In genomic region chr11:62047817-62048640, GRCm38 (mm10) we compare ENCODE assay signal across 8 mouse cellular contexts.
DNase-seq lines count a peak whose midpoint lies in the region; ATAC-seq and TF ChIP-seq lines count a peak whose summit lies in the region.

No protein-coding gene starts in this region.

- H3K9ac ChIP-seq in midbrain, embryonic 11.5 days (ENCODE audit: low read length), result no peak overlapping the region
- no peak overlapping the region for H3K9ac ChIP-seq in midbrain, embryonic 15.5 days
- H3K9ac ChIP-seq in hindbrain, embryonic 14.5 days, result no peak overlapping the region
- no peak overlapping the region for H3K9ac ChIP-seq in neural tube, embryonic 13.5 days

- H3K27ac ChIP-seq in midbrain, embryonic 11.5 days (ENCODE audit: low read depth, low read length), result no peak overlapping the region
- no peak overlapping the region for H3K27ac ChIP-seq in midbrain, embryonic 15.5 days
- H3K27ac ChIP-seq in hindbrain, embryonic 14.5 days, result no peak overlapping the region
- no peak overlapping the region for H3K27ac ChIP-seq in neural tube, embryonic 13.5 days (replicated peaks)
- no peak overlapping the region for H3K27ac ChIP-seq in thymus, adult 2 months (ENCODE audit: control insufficient read depth, insufficient read depth, low read length)

- 0 out of 2 replicates have a peak, but pooled peaks cover 2% of the 10 kb centered on the region for H3K4me1 ChIP-seq in midbrain, embryonic 11.5 days (ENCODE audit: control insufficient read depth, insufficient read depth, low read length)
- no peaks in the 10 kb centered on the region for H3K4me1 ChIP-seq in midbrain, embryonic 15.5 days
- H3K4me1 ChIP-seq in hindbrain, embryonic 14.5 days (replicated peaks; ENCODE audit: control insufficient read depth, insufficient read depth, low read length), result no peaks in the 10 kb centered on the region
- no peaks in the 10 kb centered on the region for H3K4me1 ChIP-seq in neural tube, embryonic 13.5 days (replicated peaks)
- H3K4me1 ChIP-seq in thymus, adult 2 months (replicated peaks; ENCODE audit: control insufficient read depth, insufficient read depth, low read length), result no peaks in the 10 kb centered on the region

- peaks cover 6% of the 10 kb centered on the region for H3K27me3 ChIP-seq in midbrain, embryonic 11.5 days (ENCODE audit: control insufficient read depth, insufficient read depth, low read length)
- no peaks in the 10 kb centered on the region for H3K27me3 ChIP-seq in midbrain, embryonic 15.5 days (replicated peaks)
- H3K27me3 ChIP-seq in hindbrain, embryonic 14.5 days (ENCODE audit: control insufficient read depth, insufficient read depth, low read length), result no peaks in the 10 kb centered on the region
- no peaks in the 10 kb centered on the region for H3K27me3 ChIP-seq in neural tube, embryonic 13.5 days
- H3K27me3 ChIP-seq in thymus, adult 2 months (ENCODE audit: control insufficient read depth, insufficient read depth, low read length), result no peaks in the 10 kb centered on the region

- DNase-seq in midbrain, embryonic 11.5 days (ENCODE audit: low spot score, missing footprints), result peak; percentile 95
- DNase-seq in brain, adult 2 months (ENCODE audit: low read depth, low spot score), result peak; percentile 91
- DNase-seq in hindbrain, embryonic 14.5 days (ENCODE audit: low spot score), result peak; percentile 90
- DNase-seq in left cerebral cortex, postnatal 14 days (ENCODE audit: low spot score in 2 of 2), result peak; percentile 72 to 83
- DNase-seq in thymus, adult 2 months, result peak; percentile 56

- H3K4me3 ChIP-seq in midbrain, embryonic 11.5 days (ENCODE audit: low read depth, low read length), result no peak overlapping the region
- no peak overlapping the region for H3K4me3 ChIP-seq in midbrain, embryonic 15.5 days
- H3K4me3 ChIP-seq in hindbrain, embryonic 14.5 days (replicated peaks; ENCODE audit: low read length), result no peak overlapping the region
- H3K4me3 ChIP-seq in neural tube, embryonic 13.5 days, result no peak overlapping the region
- no peak overlapping the region for H3K4me3 ChIP-seq in thymus, adult 2 months (ENCODE audit: control insufficient read depth, insufficient read depth, low read length)

- WGBS in midbrain, embryonic 11.5 days, result 47% methylated on average over 9 of the region's 9 CpGs
- WGBS in midbrain, embryonic 15.5 days, result 44% methylated on average over 9 of the region's 9 CpGs
- WGBS in hindbrain, embryonic 14.5 days, result 36% methylated on average over 9 of the region's 9 CpGs
- 33% methylated on average over 9 of the region's 9 CpGs for WGBS in neural tube, embryonic 13.5 days
- WGBS in thymus, adult 2 months, result 60% methylated on average over 9 of the region's 9 CpGs

- no peaks in the 10 kb centered on the region for H3K9me3 ChIP-seq in midbrain, embryonic 11.5 days (ENCODE audit: control insufficient read depth, low read length)
- no peaks in the 10 kb centered on the region for H3K9me3 ChIP-seq in midbrain, embryonic 15.5 days
- H3K9me3 ChIP-seq in hindbrain, embryonic 14.5 days (ENCODE audit: control insufficient read depth, low read length), result no peaks in the 10 kb centered on the region
- H3K9me3 ChIP-seq in neural tube, embryonic 13.5 days, result no peaks in the 10 kb centered on the region

- intact Hi-C loops in left cerebral cortex, postnatal 14 days (cut with DNase I), result loop anchor here (1.0 to 5.0 kb wide), 2 partner anchors 79 to 232 kb away; no protein-coding TSS in a partner anchor

- no peak overlapping the region for H3K4me2 ChIP-seq in midbrain, embryonic 11.5 days
- no peak overlapping the region for H3K4me2 ChIP-seq in midbrain, embryonic 15.5 days
- H3K4me2 ChIP-seq in hindbrain, embryonic 14.5 days (replicated peaks), result no peak overlapping the region
- no peak overlapping the region for H3K4me2 ChIP-seq in neural tube, embryonic 13.5 days

- no peak for TF ChIP-seq CTCF in thymus, adult 2 months (IDR thresholded peaks at IDR 0.05; ENCODE audit: borderline replicate concordance, control insufficient read depth, extremely low read depth, insufficient read depth, low read length, poor library complexity)

- no peak for ATAC-seq in midbrain, embryonic 11.5 days (ENCODE audit: low FRiP score)
- ATAC-seq in midbrain, embryonic 15.5 days (replicated peaks), result no peak
- peak; percentile 55 for ATAC-seq in erythroblast, adult 5-6 weeks (replicated peaks; ENCODE audit: low FRiP score, poor library complexity, severe bottlenecking)
- ATAC-seq in hindbrain, embryonic 14.5 days (ENCODE audit: low FRiP score), result no peak
- ATAC-seq in neural tube, embryonic 13.5 days (ENCODE audit: low read depth), result peak; percentile 61; the same call in 1 of the 2 replicates

- no peaks in the 10 kb centered on the region for H3K36me3 ChIP-seq in midbrain, embryonic 11.5 days (ENCODE audit: control insufficient read depth, insufficient read depth, low read length)
- H3K36me3 ChIP-seq in midbrain, embryonic 15.5 days (replicated peaks), result no peaks in the 10 kb centered on the region
- no peaks in the 10 kb centered on the region for H3K36me3 ChIP-seq in hindbrain, embryonic 14.5 days (replicated peaks; ENCODE audit: control insufficient read depth, insufficient read depth)
- no peaks in the 10 kb centered on the region for H3K36me3 ChIP-seq in neural tube, embryonic 13.5 days
- no peaks in the 10 kb centered on the region for H3K36me3 ChIP-seq in thymus, adult 2 months (ENCODE audit: control insufficient read depth, insufficient read depth, low read length)

- no peak for TF ChIP-seq POLR2A in thymus, adult 2 months (IDR thresholded peaks at IDR 0.05; ENCODE audit: control insufficient read depth, extremely low read depth, insufficient read depth, low read length, poor library complexity)

Comparison
In these comparisons a context has a peak if more than half of its experiments do, and no peak if none do; other contexts are left out.
1. ATAC-seq: peak in erythroblast, adult 5-6 weeks (single experiment) and neural tube, embryonic 13.5 days (single experiment); none in midbrain, embryonic 11.5 days (single experiment), midbrain, embryonic 15.5 days (single experiment) and hindbrain, embryonic 14.5 days (single experiment).
2. Peak in every context shown above with its lines, with median percentiles within 50 percentile points of each other: DNase-seq.